Mouse (Mus musculus) stomach, embryonic 14.5 days (tissue): ENCODE measurements around the gene Ikzf3. TPM values are rescaled to one million over a fixed set of nuclear protein-coding genes. Genes with fewer than 3 reads are reported as not detected.
A peak's percentile ranks its signal among the peaks of the same experiment; 100 is the strongest.

Source experiments
- ATAC-seq: fragments of 200-750 bp; cut with Nextera tagmentation; 2 replicates; pipeline ENCODE4 v1.8.0; 2017; ENCODE audit warnings: low read depth, moderate TSS enrichment; ENCODE audit not compliant: insufficient number of reproducible peaks, insufficient read depth, low FRiP score
- H3K27ac ChIP-seq: fragments of 300-500 bp; sonication (generic); 2 replicates; pipeline ENCODE4 v1.5.1; 2014; ENCODE audit warnings: mild to moderate bottlenecking, low read length, moderate library complexity, mixed read lengths
- H3K27me3 ChIP-seq: fragments of 300-500 bp; sonication (generic); 2 replicates; pipeline ENCODE4 v1.6.1; 2014; ENCODE audit warnings: low read length, control low read depth, mixed read lengths; ENCODE audit not compliant: control insufficient read depth, insufficient read depth
- H3K36me3 ChIP-seq: fragments of 300-500 bp; sonication (generic); 2 replicates; pipeline ENCODE4 v1.6.1; 2014; ENCODE audit warnings: mild to moderate bottlenecking, control low read depth, low read length, moderate library complexity, mixed read lengths; ENCODE audit not compliant: control insufficient read depth, insufficient read depth
- H3K4me1 ChIP-seq: fragments of 300-500 bp; sonication (generic); 2 replicates; pipeline ENCODE4 v1.6.1; 2014; ENCODE audit warnings: low read length, control low read depth, mixed read lengths; ENCODE audit not compliant: control insufficient read depth, insufficient read depth
- H3K4me2 ChIP-seq: fragments of 300-500 bp; sonication (generic); replicated peaks from 2 replicates; pipeline ENCODE4 v1.6.1; 2014; ENCODE audit warnings: low read depth, low read length, control low read depth
- H3K4me3 ChIP-seq: fragments of 300-500 bp; sonication (generic); 2 replicates; pipeline ENCODE4 v1.5.1; 2014; ENCODE audit warnings: low read depth, low read length, control low read depth
- H3K9ac ChIP-seq: fragments of 300-500 bp; sonication (generic); replicated peaks from 2 replicates; pipeline ENCODE4 v1.6.1; 2014; ENCODE audit warnings: low read depth, mild to moderate bottlenecking, control low read depth, low read length, moderate library complexity, mixed read lengths
- H3K9me3 ChIP-seq: fragments of 300-500 bp; sonication (generic); 2 replicates; pipeline ENCODE4 v1.6.1; 2016; ENCODE audit warnings: low read depth, low read length, control low read depth; ENCODE audit not compliant: control insufficient read depth
- WGBS: fragments of 180-500 bp; shearing (Covaris S2); extraction: QIAGEN DNeasy Blood & Tissue Kit; methylation state at CpG from one replicate; pipeline ENCODE4 v1.1.7; 2014; 5-methylcytosine and 5-hydroxymethylcytosine counted together
- polyA plus RNA-seq: library from polyadenylated mRNA; unstranded; fragments of >200 nt; fragmentation: Nextera tagmentation; extraction: Ambion mirVana; gene quantifications from 2 replicates; pipeline ENCODE4 v1.2.1, GENCODE M21; 2014

Gene Ikzf3
- polyA plus RNA-seq, 1 experiment from 2014 or later = 0.23 TPM

DNA sequence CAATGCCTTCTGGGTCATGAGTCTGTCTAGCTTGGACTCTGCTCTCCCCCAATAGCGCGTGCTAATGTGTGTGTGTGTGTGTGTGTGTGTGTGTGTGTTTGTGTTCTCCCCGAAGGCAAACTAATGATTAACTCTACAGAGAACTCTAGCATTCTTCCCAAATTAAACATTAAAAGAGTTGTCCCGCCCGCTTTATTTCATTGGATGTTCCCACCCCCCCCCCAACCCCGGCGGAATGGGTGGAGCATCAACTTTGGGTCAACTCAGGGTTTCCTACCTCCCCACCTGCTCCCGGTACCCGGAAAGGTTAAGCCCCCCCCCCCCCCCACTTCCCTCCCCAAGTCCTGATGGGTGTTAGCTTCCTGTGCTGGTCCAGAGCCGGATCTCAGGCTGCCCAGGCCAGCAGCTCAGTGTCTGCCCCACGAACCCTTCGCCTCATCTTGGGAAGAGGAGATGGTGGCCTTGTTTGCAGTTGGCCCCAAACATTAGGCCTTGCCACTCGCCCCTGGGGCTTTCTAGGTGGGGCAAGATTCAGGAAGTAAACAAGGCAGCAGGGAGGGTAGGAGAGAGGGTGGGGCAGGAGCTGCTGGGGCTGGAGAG is 97.5 kb downstream of the Ikzf3 start:
- peak; percentile 43 for ATAC-seq
- H3K4me2 ChIP-seq = peak overlapping the region; percentile 43

GRCm38 (mm10) chr11:98447475-98447834 is 98.4 kb downstream of the Ikzf3 start:
- Histone ChIP-seq H3K36me3 (peaks cover 9% of the 10 kb centered on the region; the same call in 1 of the 2 replicates), H3K27ac (peak overlapping the region; percentile 92), H3K4me3 (peak overlapping the region; percentile 42), H3K27me3 (0 out of 2 replicates have a peak, but pooled peaks cover 7% of the 10 kb centered on the region), H3K4me1 (no peaks in the 10 kb centered on the region), H3K4me2 (peak overlapping the region; percentile 32), H3K9ac (peak overlapping the region; percentile 55), H3K9me3 (no peaks in the 10 kb centered on the region)
- 12% methylated on average over 7 of the region's 7 CpGs for WGBS
- ATAC-seq = no peak

More for the DNA sequence above, 97.5 kb downstream of the Ikzf3 start:
- Histone ChIP-seq H3K9ac (peak overlapping the region; percentile 55; the same call in 1 of the 2 replicates), H3K36me3 (peaks cover 9% of the 10 kb centered on the region; the same call in 1 of the 2 replicates), H3K4me1 (no peaks in the 10 kb centered on the region), H3K9me3 (no peaks in the 10 kb centered on the region), H3K27ac (peak overlapping the region; percentile 92), H3K4me3 (peak overlapping the region; percentile 42), H3K27me3 (0 out of 2 replicates have a peak, but pooled peaks cover 7% of the 10 kb centered on the region)
- 38% methylated on average over 13 of the region's 13 CpGs for WGBS

DNA sequence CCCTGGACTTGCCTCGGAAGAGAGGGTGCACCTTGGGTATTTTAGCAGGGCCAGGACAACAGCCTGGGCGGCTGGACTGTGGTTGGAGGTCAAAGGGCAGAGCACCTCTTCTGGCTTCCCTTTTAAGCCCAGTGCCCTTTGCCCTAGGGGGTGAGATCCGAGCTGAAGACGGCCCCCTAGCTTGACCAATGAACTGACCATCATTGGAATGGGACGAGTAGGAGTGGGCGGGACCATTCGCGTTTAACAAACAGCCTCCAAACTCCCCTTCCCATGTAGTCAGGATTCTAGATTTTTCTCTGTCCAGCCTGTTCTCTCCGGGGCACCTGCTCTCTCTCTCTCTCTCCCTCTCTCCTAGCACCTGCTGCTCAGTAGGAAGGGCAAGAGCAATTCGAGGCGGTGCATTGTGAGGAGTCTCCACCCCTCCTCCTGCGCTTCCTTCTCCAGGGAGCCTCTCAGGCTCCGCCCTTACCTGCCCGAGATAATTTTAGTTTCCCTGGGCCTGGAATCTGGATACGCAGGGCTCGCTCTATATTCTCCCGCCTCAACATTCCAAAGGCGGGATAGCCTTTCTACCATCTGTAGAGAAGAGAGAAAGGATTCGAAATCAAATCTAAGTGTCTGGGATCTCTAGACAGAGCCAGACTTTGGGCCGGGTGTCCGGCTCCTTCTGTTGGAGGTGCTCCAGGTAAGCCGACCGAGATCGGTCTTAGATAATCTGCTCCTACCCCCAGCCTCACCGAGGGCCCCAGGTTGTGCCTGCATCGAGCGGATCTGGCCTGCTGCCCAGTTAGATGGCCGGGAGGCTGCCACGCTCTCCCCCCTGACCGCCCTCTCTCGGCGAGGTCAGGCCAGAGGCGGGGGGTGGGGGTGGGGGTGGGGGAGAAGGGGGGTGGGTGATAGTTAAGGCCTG is 99.0 kb downstream of the Ikzf3 start:
- 1% methylated on average over 33 of the region's 33 CpGs for WGBS
- peak; percentile 80 for ATAC-seq
- Histone ChIP-seq H3K27me3 (0 out of 2 replicates have a peak, but pooled peaks cover 7% of the 10 kb centered on the region), H3K9ac (peak overlapping the region; percentile 55), H3K4me1 (no peaks in the 10 kb centered on the region), H3K36me3 (peaks cover 9% of the 10 kb centered on the region; the same call in 1 of the 2 replicates), H3K4me2 (peak overlapping the region; percentile 32), H3K27ac (peak overlapping the region; percentile 92), H3K4me3 (peak overlapping the region; percentile 42), H3K9me3 (no peaks in the 10 kb centered on the region)

DNA sequence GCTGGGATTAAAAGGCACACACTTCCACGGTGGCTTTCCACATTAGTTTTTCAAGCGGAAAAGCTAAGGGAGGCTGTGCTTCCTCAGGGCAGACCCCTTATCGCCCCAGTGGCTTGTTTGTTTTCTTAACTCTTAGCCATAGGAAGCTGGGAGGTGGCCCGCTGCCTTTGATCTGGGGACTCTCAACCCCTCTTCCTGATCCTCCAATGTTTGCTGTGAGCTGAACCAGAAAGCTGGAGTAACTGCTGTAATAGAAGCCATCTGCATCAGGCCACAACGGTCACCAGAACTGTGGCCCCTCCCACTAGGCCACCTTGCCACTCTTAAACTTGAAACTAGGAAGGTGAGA is 99.6 kb downstream of the Ikzf3 start, which contains the start of gene Grb7:
Gene Grb7 (plus strand): TSS at position 182 of the 349 bp plus-strand sequence.
- H3K9me3 ChIP-seq = no peaks in the 10 kb centered on the region
- no peak for ATAC-seq
- H3K9ac ChIP-seq = peak within 1 kb of the TSS; percentile 55
- no peaks in the 10 kb centered on the region for H3K4me1 ChIP-seq
- peak within 1 kb of the TSS; percentile 92 for H3K27ac ChIP-seq
- H3K36me3 ChIP-seq = peaks cover 7% of the 10 kb centered on the region; the same call in 1 of the 2 replicates
- H3K4me3 ChIP-seq = peak within 1 kb of the TSS; percentile 42
- WGBS = 9% methylated on average over 5 of the region's 5 CpGs
- 0 out of 2 replicates have a peak, but pooled peaks cover 7% of the 10 kb centered on the region for H3K27me3 ChIP-seq
- peak within 1 kb of the TSS; percentile 32 for H3K4me2 ChIP-seq

DNA sequence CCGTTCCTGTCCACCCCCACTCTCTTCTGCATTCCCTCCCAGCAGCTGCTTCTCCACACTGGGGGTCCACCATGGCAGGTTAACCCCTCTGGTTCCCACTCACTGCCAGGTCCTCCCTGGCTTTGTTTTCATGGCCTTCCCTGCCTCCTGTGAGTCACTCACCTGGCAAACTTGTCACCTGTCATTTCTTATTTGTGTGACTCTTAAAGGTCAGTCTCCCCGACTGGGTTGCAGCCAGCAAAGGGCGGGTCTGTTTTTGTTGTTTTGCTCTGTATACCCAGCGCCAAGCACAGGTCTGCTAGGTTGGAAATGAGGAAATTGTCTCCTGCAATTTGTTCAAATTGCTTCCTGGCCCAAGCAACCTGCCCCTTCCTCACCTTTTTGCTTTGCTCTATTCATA is 100.2 kb downstream of the Ikzf3 start:
- Histone ChIP-seq H3K9me3 (no peaks in the 10 kb centered on the region), H3K27me3 (0 out of 2 replicates have a peak, but pooled peaks cover 7% of the 10 kb centered on the region), H3K36me3 (peaks cover 4% of the 10 kb centered on the region; the same call in 1 of the 2 replicates), H3K4me2 (no peak overlapping the region), H3K4me1 (no peaks in the 10 kb centered on the region), H3K9ac (no peak overlapping the region), H3K4me3 (no peak overlapping the region), H3K27ac (peak overlapping the region; percentile 92; the same call in 1 of the 2 replicates)
- no peak for ATAC-seq
- WGBS = 42% methylated on average over 4 of the region's 4 CpGs

- Histone ChIP-seq H3K4me3 (no peak overlapping the region), H3K36me3 (no peaks in the 10 kb centered on the region), H3K9me3 (no peaks in the 10 kb centered on the region), H3K27ac (peak overlapping the region; percentile 6; the same call in 1 of the 2 replicates), H3K4me1 (no peaks in the 10 kb centered on the region), H3K27me3 (0 out of 2 replicates have a peak, but pooled peaks cover 7% of the 10 kb centered on the region), H3K4me2 (no peak overlapping the region), H3K9ac (no peak overlapping the region)
- WGBS = 16% methylated on average over 1 of the region's 1 CpGs
- no peak for ATAC-seq
Measured at GRCm38 (mm10) chr11:98445238-98445637, 100.6 kb downstream of the Ikzf3 start.

DNA sequence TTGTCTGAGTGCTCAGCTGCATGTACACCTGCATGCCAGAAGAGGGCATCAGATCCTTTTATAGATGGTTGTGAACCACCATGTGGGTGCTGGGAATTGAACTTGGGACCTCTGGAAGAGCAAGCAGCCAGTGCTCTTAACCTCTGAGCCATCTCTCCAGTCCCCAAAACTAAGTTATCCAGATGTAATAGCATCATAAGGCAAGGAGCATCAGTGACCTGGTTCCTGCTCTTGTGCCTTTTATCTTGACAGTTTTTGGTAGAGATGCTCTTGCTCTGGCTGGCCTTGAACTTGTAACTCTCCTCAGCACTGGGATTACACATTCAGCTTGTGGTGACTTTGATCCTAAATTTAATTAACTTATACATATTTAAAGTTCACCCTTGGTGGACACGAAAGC is 102.1 kb downstream of the Ikzf3 start:
- H3K27ac ChIP-seq = no peak overlapping the region
- H3K9me3 ChIP-seq = no peaks in the 10 kb centered on the region
- 0 out of 2 replicates have a peak, but pooled peaks cover 7% of the 10 kb centered on the region for H3K27me3 ChIP-seq
- no peak for ATAC-seq
- no peak overlapping the region for H3K4me3 ChIP-seq
- H3K4me2 ChIP-seq = no peak overlapping the region
- no peak overlapping the region for H3K9ac ChIP-seq
- no peaks in the 10 kb centered on the region for H3K4me1 ChIP-seq
- H3K36me3 ChIP-seq = no peaks in the 10 kb centered on the region
- 100% methylated on average over 1 of the region's 1 CpGs for WGBS
